8 mouse cellular contexts compared by ENCODE assay signal in the genomic region with DNA sequence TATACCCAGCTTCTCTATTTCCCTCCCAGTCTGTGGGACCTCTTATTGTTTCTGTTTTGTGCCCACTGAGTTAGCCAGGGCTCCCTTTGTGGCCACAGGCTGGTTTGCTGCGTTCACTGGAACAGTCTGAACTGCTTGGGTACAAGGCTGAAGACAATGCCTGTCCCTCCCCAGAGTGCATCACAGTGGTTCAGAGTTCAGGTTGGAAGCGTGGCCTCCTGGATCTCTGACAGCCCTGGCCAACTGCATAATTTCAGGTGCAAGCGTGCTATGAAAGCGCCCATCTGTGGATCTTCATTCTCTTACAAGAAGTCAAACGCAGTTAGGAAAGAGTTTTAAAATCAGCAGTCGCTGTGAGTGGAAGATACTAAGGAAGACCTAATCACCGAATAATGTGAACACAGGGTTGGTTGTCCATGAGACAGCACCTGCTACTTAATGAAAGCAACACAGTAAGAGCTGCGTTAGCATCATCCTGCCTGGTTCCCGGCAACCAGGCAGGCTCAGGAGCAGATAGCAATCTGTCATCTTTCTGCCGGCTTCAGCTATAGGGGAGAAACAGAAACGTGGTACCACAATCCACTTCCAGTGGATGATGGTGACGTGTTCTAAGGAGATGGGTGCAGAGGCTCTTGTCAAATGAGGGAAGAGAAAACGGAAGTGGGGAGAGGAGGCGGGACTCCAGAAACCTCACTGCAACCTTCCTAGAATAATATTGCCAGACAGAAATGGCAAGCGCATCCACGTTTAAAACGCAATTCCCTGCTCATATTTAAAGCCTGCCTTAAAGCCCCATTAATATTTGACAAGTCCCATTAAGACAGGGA. TPM values are rescaled to one million over a fixed set of nuclear protein-coding genes. Genes with fewer than 3 reads are reported as not detected.
DNase-seq lines count a peak whose midpoint lies in the region; ATAC-seq and TF ChIP-seq lines count a peak whose summit lies in the region.

No protein-coding gene starts in this region.

- no peak for TF ChIP-seq CTCF in gastrocnemius, adult 2 months (IDR thresholded peaks at IDR 0.05)
- TF ChIP-seq CTCF in liver, adult 2 months (IDR thresholded peaks at IDR 0.05; ENCODE audit: low read depth, low read length): no peak

- H3K27me3 ChIP-seq in kidney, embryonic 15.5 days: 0 out of 2 replicates have a peak, but pooled peaks cover 4% of the 10 kb centered on the region
- H3K27me3 ChIP-seq in liver, adult 2 months (ENCODE audit: control insufficient read depth, insufficient read depth, low read length): no peaks in the 10 kb centered on the region

- no peak for TF ChIP-seq POLR2A in liver, adult 2 months (IDR thresholded peaks at IDR 0.05; ENCODE audit: extremely low read depth, insufficient read depth, low read length)

- peak overlapping the region; percentile 82 for H3K4me3 ChIP-seq in gastrocnemius, adult 2 months
- peak overlapping the region; percentile 48 for H3K4me3 ChIP-seq in kidney, embryonic 15.5 days (replicated peaks)
- H3K4me3 ChIP-seq in liver, adult 2 months (ENCODE audit: insufficient read depth, low read depth, low read length): no peak overlapping the region

- no peaks in the 10 kb centered on the region for H3K79me2 ChIP-seq in liver, adult 2 months (ENCODE audit: control insufficient read depth, insufficient read depth, low read length)

- no peaks in the 10 kb centered on the region for H3K9me3 ChIP-seq in kidney, embryonic 15.5 days (replicated peaks)

- 41% methylated on average over 17 of the region's 17 CpGs for WGBS in kidney, embryonic 15.5 days
- WGBS in liver, adult 2 months: 41% methylated on average over 17 of the region's 17 CpGs

- peak overlapping the region; percentile 43 for H3K9ac ChIP-seq in kidney, embryonic 15.5 days
- H3K9ac ChIP-seq in liver, adult 2 months (ENCODE audit: low read depth, low read length): no peak overlapping the region

- peak overlapping the region; percentile 70 for H3K4me2 ChIP-seq in kidney, embryonic 15.5 days

- no peaks in the 10 kb centered on the region for H3K36me3 ChIP-seq in kidney, embryonic 15.5 days
- no peaks in the 10 kb centered on the region for H3K36me3 ChIP-seq in liver, adult 2 months (ENCODE audit: control insufficient read depth, insufficient read depth, low read length)

- H3K4me1 ChIP-seq in kidney, embryonic 15.5 days: peaks cover 44% of the 10 kb centered on the region
- H3K4me1 ChIP-seq in liver, adult 2 months (ENCODE audit: control insufficient read depth, insufficient read depth, low read length): no peaks in the 10 kb centered on the region

- H3K27ac ChIP-seq in gastrocnemius, adult 2 months: peak overlapping the region; percentile 99
- H3K27ac ChIP-seq in kidney, embryonic 15.5 days: peak overlapping the region; percentile 95
- H3K27ac ChIP-seq in liver, adult 2 months (replicated peaks; ENCODE audit: insufficient read depth, low read depth, low read length): no peak overlapping the region

- peak; percentile 56 for DNase-seq in gastrocnemius, adult 2 months
- no peak for DNase-seq in gastrocnemius, adult 8-10 months (ENCODE audit: low spot score in 2 of 2)
- peak; percentile 74 to 75 for DNase-seq in cerebellum, postnatal 25 days
- DNase-seq in heart, adult 8-10 months (ENCODE audit: low spot score): peak; percentile 74
- peak; percentile 29 for DNase-seq in liver, adult 2 months (ENCODE audit: extremely low read depth, low read depth, low spot score)
- DNase-seq in monocyte, adult 2 months (ENCODE audit: low read depth in 1 of 2, low spot score in 2 of 2): peak; percentile 58 to 60
- peak; percentile 73 for DNase-seq in thymus, postnatal 0 days (ENCODE audit: low spot score)

- peak; percentile 6; the same call in 1 of the 2 replicates for ATAC-seq in kidney, embryonic 15.5 days (replicated peaks; ENCODE audit: low FRiP score)

- intact Hi-C loops in gastrocnemius, adult 2 months (cut with DNase I): loop anchor here (2.0 kb wide), 1 partner anchor 57 kb away; the partner anchor contains the start of gene Tuba1b

RNA-seq across cellular contexts. Expression of gene Tuba1c, which starts 37.4 kb away (rescaled TPM):
- total RNA-seq in gastrocnemius, adult 2 months (2021): 1 to 10 TPM; 7.1 to 7.7 TPM
- total RNA-seq in gastrocnemius, adult 8-10 months (2022): 1 to 10 TPM; 5.7 to 7.8 (median 6.8) TPM
- total RNA-seq in heart, adult 8-10 months (2022): 10 to 100 TPM; 32.2 to 40.4 (median 33.3) TPM
- 180 and 185 TPM in 2 replicates for polyA plus RNA-seq in kidney, embryonic 15.5 days (2015; fragmentation: Nextera tagmentation; extraction: Ambion mirVana)
- total RNA-seq in liver, adult 2 months (2014; rRNA removed): 60.9 and 85.4 TPM in 2 replicates
- 281 and 339 TPM in 2 replicates for polyA plus RNA-seq in liver, adult 2 months (2012; rRNA removed)
- 153 and 156 TPM in 2 replicates for polyA plus RNA-seq in thymus, postnatal 0 days (2015; fragmentation: Nextera tagmentation; extraction: Ambion mirVana)

RNA-seq across cellular contexts. Expression of gene Tuba1a, which starts 38.8 kb away (rescaled TPM):
- total RNA-seq in gastrocnemius, adult 2 months (2021): 10 to 100 TPM; 17.1 to 43.2 TPM
- 10 to 100 TPM; 12.6 to 24.0 (median 18.4) TPM for total RNA-seq in gastrocnemius, adult 8-10 months (2022)
- total RNA-seq in heart, adult 8-10 months (2022): 10 to 100 TPM; 37.4 to 83.6 (median 67.3) TPM
- polyA plus RNA-seq in kidney, embryonic 15.5 days (2015; fragmentation: Nextera tagmentation; extraction: Ambion mirVana): 854 and 1,029 TPM in 2 replicates
- 8.4 and 12.9 TPM in 2 replicates for total RNA-seq in liver, adult 2 months (2014; rRNA removed)
- polyA plus RNA-seq in liver, adult 2 months (2012; rRNA removed): 10.7 and 13.7 TPM in 2 replicates
- 227 and 236 TPM in 2 replicates for polyA plus RNA-seq in thymus, postnatal 0 days (2015; fragmentation: Nextera tagmentation; extraction: Ambion mirVana)

RNA-seq across cellular contexts. Expression of gene Gm49450, which starts 38.9 kb away (rescaled TPM):
- not detected for total RNA-seq in gastrocnemius, adult 2 months (2021)
- not detected for total RNA-seq in gastrocnemius, adult 8-10 months (2022)
- not detected for total RNA-seq in heart, adult 8-10 months (2022)
- not detected in 2 replicates for polyA plus RNA-seq in kidney, embryonic 15.5 days (2015; fragmentation: Nextera tagmentation; extraction: Ambion mirVana)
- total RNA-seq in liver, adult 2 months (2014; rRNA removed): not detected in 2 replicates
- 2.9 and 3.1 TPM in 2 replicates for polyA plus RNA-seq in liver, adult 2 months (2012; rRNA removed)
- polyA plus RNA-seq in thymus, postnatal 0 days (2015; fragmentation: Nextera tagmentation; extraction: Ambion mirVana): not detected in 2 replicates

RNA-seq across cellular contexts. Expression of gene Tuba1b, which starts 57.9 kb away (rescaled TPM):
- 10 to 100 TPM; 15.8 to 33.9 TPM for total RNA-seq in gastrocnemius, adult 2 months (2021)
- 10 to 100 TPM; 12.6 to 24.6 (median 20.3) TPM for total RNA-seq in gastrocnemius, adult 8-10 months (2022)
- 100 to 1,000 TPM; 106 to 156 (median 115) TPM for total RNA-seq in heart, adult 8-10 months (2022)
- 1,698 and 1,797 TPM in 2 replicates for polyA plus RNA-seq in kidney, embryonic 15.5 days (2015; fragmentation: Nextera tagmentation; extraction: Ambion mirVana)
- 49.9 and 99.4 TPM in 2 replicates for total RNA-seq in liver, adult 2 months (2014; rRNA removed)
- 151 and 183 TPM in 2 replicates for polyA plus RNA-seq in liver, adult 2 months (2012; rRNA removed)
- polyA plus RNA-seq in thymus, postnatal 0 days (2015; fragmentation: Nextera tagmentation; extraction: Ambion mirVana): 1,370 and 1,449 TPM in 2 replicates

Comparison
In these comparisons a context has a peak if more than half of its experiments do, and no peak if none do; other contexts are left out.
1. DNase-seq: peak in gastrocnemius, adult 2 months (single experiment), cerebellum, postnatal 25 days (2 of 2), heart, adult 8-10 months (single experiment), liver, adult 2 months (single experiment), monocyte, adult 2 months (2 of 2) and thymus, postnatal 0 days (single experiment); none in gastrocnemius, adult 8-10 months (0 of 2).